Mouse (Mus musculus): Measurements from ENCODE around the gene Olfr1265.

DNA sequence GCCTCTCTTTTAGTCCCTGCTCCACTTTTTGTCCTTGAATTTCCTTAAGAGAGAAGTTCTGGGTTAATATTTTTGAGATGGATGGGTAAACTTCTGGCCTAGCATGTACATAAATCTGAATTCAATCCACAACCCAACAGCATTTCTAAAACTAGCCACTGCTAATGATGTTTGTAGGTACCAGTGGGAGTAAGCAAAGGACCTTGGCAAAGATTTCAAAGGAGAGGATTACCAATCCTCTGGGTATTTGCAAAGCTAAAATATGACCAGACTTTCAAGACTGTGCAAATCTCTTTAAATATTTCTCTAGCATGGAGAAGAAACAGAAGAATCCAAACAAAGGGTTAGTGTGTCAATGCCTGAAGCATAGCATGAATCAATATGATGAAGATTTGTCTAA, 35.3 kb upstream of the Olfr1265 start, which contains the start of gene Olfr1262:
- TF ChIP-seq POLR2A (IDR thresholded peaks at IDR 0.05; ENCODE audit: low read depth, low read length) (no peak), CTCF (conservative IDR thresholded peaks at IDR 0.05; ENCODE audit: insufficient read depth, insufficient read length, low read depth, low read length) (no peak)

Measured in kidney, adult 2 months (tissue).